Mouse (Mus musculus): ENCODE results near the gene Pon2. TPM values are rescaled to one million over a fixed set of nuclear protein-coding genes. Genes with fewer than 3 reads are reported as not detected.
"Not testable (repeated sequence)": the region's sequence is repeated elsewhere in the genome, so short reads cannot be mapped to it uniquely, and the experiment has no call there.

Pon2 gene
- 25.0 and 30.6 TPM in 2 replicates for polyA plus RNA-seq (2015; fragmentation: Nextera tagmentation; extraction: Ambion mirVana)

GRCm38 (mm10) chr6:5298092-5298554 lies at the start of gene Pon2:
Pon2 (minus strand) TSS chr6:5298455.
- 1% methylated on average over 46 of the region's 47 CpGs for WGBS
- Histone ChIP-seq H3K4me2 (replicated peaks) (peak within 1 kb of the TSS; percentile 94), H3K4me3 (replicated peaks) (peak within 1 kb of the TSS; percentile 61), H3K27ac (peak within 1 kb of the TSS; percentile 65; the same call in 1 of the 2 replicates), H3K4me1 (replicated peaks) (peaks cover 8% of the 10 kb centered on the region; the same call in 1 of the 2 replicates), H3K36me3 (no peaks in the 10 kb centered on the region), H3K9ac (replicated peaks) (peak within 1 kb of the TSS; percentile 73), H3K27me3 (peaks cover 9% of the 10 kb centered on the region), H3K9me3 (no peaks in the 10 kb centered on the region)
- ATAC-seq = peak; percentile 96

GRCm38 (mm10) chr6:5344255-5344654 lies 46.0 kb upstream of the Pon2 start:
- ATAC-seq = no peak
- H3K4me2 ChIP-seq (replicated peaks) = no peak overlapping the region
- H3K27ac ChIP-seq = no peak overlapping the region
- no peaks in the 10 kb centered on the region for H3K27me3 ChIP-seq
- H3K36me3 ChIP-seq = no peaks in the 10 kb centered on the region
- no peaks in the 10 kb centered on the region for H3K9me3 ChIP-seq
- H3K4me3 ChIP-seq (replicated peaks) = no peak overlapping the region
- H3K9ac ChIP-seq (replicated peaks) = no peak overlapping the region
- WGBS = 77% methylated on average over 6 of the region's 6 CpGs
- no peaks in the 10 kb centered on the region for H3K4me1 ChIP-seq (replicated peaks)

GRCm38 (mm10) chr6:5339283-5339682 lies 41.0 kb upstream of the Pon2 start:
- 93% methylated on average over 1 of the region's 1 CpGs for WGBS
- not testable (repeated sequence) for H3K4me1 ChIP-seq (replicated peaks); H3K36me3 ChIP-seq; ATAC-seq; H3K27ac ChIP-seq; H3K4me2 ChIP-seq (replicated peaks); H3K4me3 ChIP-seq (replicated peaks); H3K9ac ChIP-seq (replicated peaks); H3K9me3 ChIP-seq; H3K27me3 ChIP-seq

GRCm38 (mm10) chr6:5338781-5339180 lies 40.5 kb upstream of the Pon2 start:
- not testable (repeated sequence) for H3K4me3 ChIP-seq (replicated peaks); H3K4me2 ChIP-seq (replicated peaks); H3K9me3 ChIP-seq; H3K4me1 ChIP-seq (replicated peaks); H3K36me3 ChIP-seq; H3K27me3 ChIP-seq; H3K27ac ChIP-seq; H3K9ac ChIP-seq (replicated peaks); ATAC-seq
- WGBS = 92% methylated on average over 4 of the region's 4 CpGs

- ATAC-seq; H3K4me3 ChIP-seq (replicated peaks); H3K9me3 ChIP-seq; H3K9ac ChIP-seq (replicated peaks); H3K4me2 ChIP-seq (replicated peaks); H3K36me3 ChIP-seq; H3K4me1 ChIP-seq (replicated peaks); H3K27ac ChIP-seq; H3K27me3 ChIP-seq: not testable (repeated sequence)
Observed at GRCm38 (mm10) chr6:5336016-5336415, 37.8 kb upstream of the Pon2 start.

- 0 out of 2 replicates have a peak, but pooled peaks cover 3% of the 10 kb centered on the region for H3K9me3 ChIP-seq
- no peaks in the 10 kb centered on the region for H3K4me1 ChIP-seq (replicated peaks)
- 48% methylated on average over 5 of the region's 5 CpGs for WGBS
- H3K27me3 ChIP-seq = 0 out of 2 replicates have a peak, but pooled peaks cover 3% of the 10 kb centered on the region
- H3K4me2 ChIP-seq (replicated peaks) = no peak overlapping the region
- no peak overlapping the region for H3K4me3 ChIP-seq (replicated peaks)
- H3K9ac ChIP-seq (replicated peaks) = no peak overlapping the region
- no peaks in the 10 kb centered on the region for H3K36me3 ChIP-seq
- no peak for ATAC-seq
- H3K27ac ChIP-seq = no peak overlapping the region
Observed at GRCm38 (mm10) chr6:5334021-5334420, 35.8 kb upstream of the Pon2 start.

GRCm38 (mm10) chr6:5332560-5333150 lies 34.4 kb upstream of the Pon2 start:
- Histone ChIP-seq H3K4me3 (replicated peaks) (no peak overlapping the region), H3K27ac (no peak overlapping the region), H3K9me3 (no peaks in the 10 kb centered on the region), H3K4me1 (replicated peaks) (no peaks in the 10 kb centered on the region), H3K4me2 (replicated peaks) (no peak overlapping the region), H3K27me3 (0 out of 2 replicates have a peak, but pooled peaks cover 3% of the 10 kb centered on the region), H3K9ac (replicated peaks) (no peak overlapping the region), H3K36me3 (no peaks in the 10 kb centered on the region)
- ATAC-seq = no peak
- 64% methylated on average over 3 of the region's 3 CpGs for WGBS

GRCm38 (mm10) chr6:5325122-5325521 lies 26.9 kb upstream of the Pon2 start:
- no peak overlapping the region for H3K9ac ChIP-seq (replicated peaks)
- no peaks in the 10 kb centered on the region for H3K27me3 ChIP-seq
- WGBS = 35% methylated on average over 2 of the region's 2 CpGs
- H3K27ac ChIP-seq = no peak overlapping the region
- no peaks in the 10 kb centered on the region for H3K9me3 ChIP-seq
- no peak overlapping the region for H3K4me2 ChIP-seq (replicated peaks)
- ATAC-seq = no peak
- H3K4me1 ChIP-seq (replicated peaks) = no peaks in the 10 kb centered on the region
- no peak overlapping the region for H3K4me3 ChIP-seq (replicated peaks)
- no peaks in the 10 kb centered on the region for H3K36me3 ChIP-seq

- H3K4me3 ChIP-seq (replicated peaks); H3K36me3 ChIP-seq; H3K4me2 ChIP-seq (replicated peaks); ATAC-seq; H3K27me3 ChIP-seq; H3K27ac ChIP-seq; H3K9ac ChIP-seq (replicated peaks); H3K4me1 ChIP-seq (replicated peaks); H3K9me3 ChIP-seq: not testable (repeated sequence)
- WGBS = 96% methylated on average over 6 of the region's 6 CpGs
Observed at GRCm38 (mm10) chr6:5324101-5324500, 25.8 kb upstream of the Pon2 start.

- no peak for ATAC-seq
- no peak overlapping the region for H3K27ac ChIP-seq
- no peaks in the 10 kb centered on the region for H3K27me3 ChIP-seq
- no peak overlapping the region for H3K4me3 ChIP-seq (replicated peaks)
- H3K36me3 ChIP-seq = no peaks in the 10 kb centered on the region
- peaks cover 4% of the 10 kb centered on the region; the same call in 1 of the 2 replicates for H3K9me3 ChIP-seq
- WGBS = 80% methylated on average over 9 of the region's 9 CpGs
- no peak overlapping the region for H3K9ac ChIP-seq (replicated peaks)
- no peak overlapping the region for H3K4me2 ChIP-seq (replicated peaks)
- no peaks in the 10 kb centered on the region for H3K4me1 ChIP-seq (replicated peaks)
Observed at GRCm38 (mm10) chr6:5316630-5317029, 18.4 kb upstream of the Pon2 start.

- no peaks in the 10 kb centered on the region for H3K27me3 ChIP-seq
- no peaks in the 10 kb centered on the region for H3K36me3 ChIP-seq
- H3K4me2 ChIP-seq (replicated peaks) = no peak overlapping the region
- no peak overlapping the region for H3K4me3 ChIP-seq (replicated peaks)
- peaks cover 4% of the 10 kb centered on the region; the same call in 1 of the 2 replicates for H3K9me3 ChIP-seq
- no peak for ATAC-seq
- no peak overlapping the region for H3K9ac ChIP-seq (replicated peaks)
- no peaks in the 10 kb centered on the region for H3K4me1 ChIP-seq (replicated peaks)
- no peak overlapping the region for H3K27ac ChIP-seq
- 92% methylated on average over 3 of the region's 3 CpGs for WGBS
Observed at GRCm38 (mm10) chr6:5315053-5315759, 17.0 kb upstream of the Pon2 start.

GRCm38 (mm10) chr6:5313951-5314590 lies 15.8 kb upstream of the Pon2 start:
- 95% methylated on average over 5 of the region's 5 CpGs for WGBS
- ATAC-seq = no peak

More at GRCm38 (mm10) chr6:5313951-5314590, 15.8 kb upstream of the Pon2 start:
- Histone ChIP-seq H3K4me1 (replicated peaks) (no peaks in the 10 kb centered on the region), H3K27ac (no peak overlapping the region), H3K4me2 (replicated peaks) (no peak overlapping the region), H3K4me3 (replicated peaks) (no peak overlapping the region), H3K9ac (replicated peaks) (no peak overlapping the region), H3K27me3 (no peaks in the 10 kb centered on the region), H3K36me3 (no peaks in the 10 kb centered on the region), H3K9me3 (peaks cover 4% of the 10 kb centered on the region; the same call in 1 of the 2 replicates)
